ENCODE assay signal across 10 mouse cellular contexts in genomic region chr19:45081841-45082550, GRCm38 (mm10). TPM values are rescaled to one million over a fixed set of nuclear protein-coding genes. Genes with fewer than 3 reads are reported as not detected.
DNase-seq lines count a peak whose midpoint lies in the region; ATAC-seq lines count a peak whose summit lies in the region.
"Had no signal": no experiment of that assay in that cellular context is flagged by ENCODE, and none has a peak within 500 bp of the region (broad histone marks: within the 10 kb centered on the region; RNA-seq: fewer than 3 reads in every experiment).

No protein-coding gene starts in this region.

- no peak overlapping the region for H3K4me3 ChIP-seq in kidney, embryonic 16.5 days (ENCODE audit: low read length)

- ATAC-seq in kidney, embryonic 16.5 days (ENCODE audit: low FRiP score, low TSS enrichment) = no peak

- peaks cover 85% of the 10 kb centered on the region for H3K27me3 ChIP-seq in kidney, embryonic 16.5 days (ENCODE audit: insufficient read depth, low read length)

- H3K36me3 ChIP-seq in kidney, embryonic 16.5 days (ENCODE audit: insufficient read depth, low read length) = no peaks in the 10 kb centered on the region
- H3K36me3 ChIP-seq: embryonic facial prominence, embryonic 13.5 days; limb, embryonic 13.5 days had no signal

- no peak overlapping the region for H3K27ac ChIP-seq in kidney, embryonic 16.5 days (ENCODE audit: low read length)
- H3K27ac ChIP-seq: embryonic facial prominence, embryonic 13.5 days; limb, embryonic 13.5 days had no signal

- DNase-seq in kidney, adult 18-20 months = peak; percentile 54
- peak; percentile 53 for DNase-seq in 3134 (ENCODE audit: extremely low read depth, insufficient read length, low spot score)
- peak; percentile 57 for DNase-seq in CD4-positive helper T cell, adult 2 months (ENCODE audit: low read depth, low spot score)
- peak; percentile 54 for DNase-seq in cerebellum, adult 9-11 months
- DNase-seq in kidney, postnatal 36 days = peak; percentile 35 to 79
- peak; percentile 55 to 80 for DNase-seq in spleen, postnatal 4 days (ENCODE audit: low spot score in 2 of 2)
- DNase-seq in Muller cell, postnatal 12 days (ENCODE audit: inconsistent ontology term) = no peak

- no peak overlapping the region for H3K4me2 ChIP-seq in kidney, embryonic 16.5 days (replicated peaks; ENCODE audit: low read depth, low read length)

- 16% methylated on average over 11 of the region's 11 CpGs for WGBS in kidney, embryonic 16.5 days

- peaks cover 34% of the 10 kb centered on the region for H3K4me1 ChIP-seq in kidney, embryonic 16.5 days (ENCODE audit: insufficient read depth, low read length)

- no peak overlapping the region for H3K9ac ChIP-seq in kidney, embryonic 16.5 days (replicated peaks; ENCODE audit: low read length)
- H3K9ac ChIP-seq: limb, embryonic 13.5 days had no signal

- H3K9me3 ChIP-seq in kidney, embryonic 16.5 days (ENCODE audit: low read length) = no peaks in the 10 kb centered on the region
- H3K9me3 ChIP-seq: embryonic facial prominence, embryonic 13.5 days; limb, embryonic 13.5 days had no signal

RNA-seq across cellular contexts. Expression of gene Kazald1, which starts 7.0 kb away (rescaled TPM):
- 14.6 and 18.4 TPM in 2 replicates for polyA plus RNA-seq in kidney, embryonic 16.5 days (2015; fragmentation: Nextera tagmentation; extraction: Ambion mirVana)

RNA-seq across cellular contexts. Expression of gene Sfxn3, which starts 34.7 kb away (rescaled TPM):
- polyA plus RNA-seq in kidney, embryonic 16.5 days (2015; fragmentation: Nextera tagmentation; extraction: Ambion mirVana) = 25.6 and 27.4 TPM in 2 replicates

RNA-seq across cellular contexts. Expression of gene Pdzd7, which starts 36.5 kb away (rescaled TPM):
- polyA plus RNA-seq in kidney, embryonic 16.5 days (2015; fragmentation: Nextera tagmentation; extraction: Ambion mirVana) = 0.82 and 0.89 TPM in 2 replicates
